Mouse (Mus musculus) cortical plate, adult 2 months (tissue): Measurements from ENCODE around the gene Zbtb20.

Source experiments
- CTCF ChIP-seq: fragments of 200-500 bp; IDR thresholded peaks from 2 replicates; pipeline ENCODE4 v1.5.1; 2011; ENCODE audit warnings: mild to moderate bottlenecking, control low read depth, low read length; ENCODE audit not compliant: insufficient read depth; ENCODE audit errors: extremely low read depth
- POLR2A ChIP-seq: fragments of 200-500 bp; IDR thresholded peaks from 2 replicates; pipeline ENCODE4 v1.6.1; 2011; ENCODE audit warnings: mild to moderate bottlenecking, low read length, control low read depth; ENCODE audit not compliant: insufficient read depth; ENCODE audit errors: extremely low read depth

DNA sequence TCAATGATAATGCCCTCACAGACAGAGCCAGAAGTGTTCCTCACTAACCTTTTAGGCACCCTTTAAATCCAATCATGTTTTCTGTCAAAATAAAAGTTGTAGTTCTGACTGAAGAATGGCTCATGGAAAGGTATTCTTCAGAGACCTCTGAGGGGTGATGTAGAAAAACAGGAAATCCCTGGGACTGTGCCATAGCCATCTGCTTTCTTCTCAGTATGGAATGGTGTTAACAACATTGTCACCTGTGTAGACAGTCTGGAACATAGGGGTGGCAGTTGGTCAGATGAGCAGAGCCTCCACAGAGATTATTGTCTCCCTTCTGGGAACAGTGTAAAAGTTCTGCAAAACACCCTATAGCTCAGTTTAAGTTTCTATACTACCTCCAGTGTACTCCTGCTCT lies 732.4 kb downstream of the Zbtb20 start:
- no peak for TF ChIP-seq CTCF
- TF ChIP-seq POLR2A = no peak
